Mouse (Mus musculus) CH12.LX (cell line): ENCODE results near the gene Creb5. TPM values are rescaled to one million over a fixed set of nuclear protein-coding genes. Genes with fewer than 3 reads are reported as not detected.

Experiments used
- DNase-seq: peaks from one replicate; pipeline ENCODE4 v3.0.0-alpha.2; 2013; ENCODE audit errors: extremely low read depth
- H3K27ac ChIP-seq: 2 replicates; pipeline ENCODE4 v1.5.1; 2012; ENCODE audit warnings: low read depth, mild to moderate bottlenecking, control low read depth, moderate library complexity; ENCODE audit not compliant: insufficient read depth
- H3K27me3 ChIP-seq: replicated peaks from 2 replicates; pipeline ENCODE3; 2012; ENCODE audit warnings: inconsistent platforms
- H3K36me3 ChIP-seq, 2 experiments: replicated peaks in 1 of 2; 2 replicates each; pipeline versions ENCODE3 to v1.6.1; 2012; ENCODE audit warnings: inconsistent platforms in 1 of 2, low read length in 1 of 2, mild to moderate bottlenecking in 1 of 2, mixed read lengths in 1 of 2, moderate library complexity in 1 of 2; ENCODE audit not compliant: control insufficient read depth in 1 of 2, insufficient read depth in 1 of 2
- H3K4me1 ChIP-seq, 2 experiments: 2 replicates each; pipeline ENCODE4 v1.6.1; 2012; ENCODE audit warnings: inconsistent platforms in 1 of 2, moderate library complexity in 1 of 2; ENCODE audit not compliant: insufficient read depth in 2 of 2, control insufficient read depth in 1 of 2
- H3K4me2 ChIP-seq: 2 replicates; pipeline ENCODE4 v1.6.1; 2012; ENCODE audit warnings: low read depth, mild to moderate bottlenecking, control low read depth; ENCODE audit not compliant: poor library complexity, insufficient read depth, severe bottlenecking
- H3K4me3 ChIP-seq, 3 experiments: fragments of 150-350 bp in 1 of 3; sonication (generic) in 1 of 3; replicated peaks in 1 of 3; 2 replicates each; pipeline versions ENCODE3 to v1.5.1; 2011 to 2012; ENCODE audit warnings: low read depth in 2 of 3, low read length in 2 of 3, mild to moderate bottlenecking in 2 of 3, moderate library complexity in 2 of 3, control low read depth in 1 of 3, improper control_type of control experiment in 1 of 3, inconsistent platforms in 1 of 3, mixed read lengths in 1 of 3; ENCODE audit not compliant: poor library complexity in 1 of 3
- H3K79me2 ChIP-seq: replicated peaks from 2 replicates; pipeline ENCODE4 v1.6.1; 2012; ENCODE audit warnings: mild to moderate bottlenecking, moderate library complexity; ENCODE audit not compliant: control insufficient read depth, poor library complexity, insufficient read depth, severe bottlenecking; ENCODE audit errors: extremely low read depth
- H3K9ac ChIP-seq: 2 replicates; pipeline ENCODE4 v1.6.1; 2012; ENCODE audit warnings: low read depth, mild to moderate bottlenecking, control low read depth, moderate library complexity; ENCODE audit not compliant: insufficient read depth
- H3K9me3 ChIP-seq: replicated peaks from 2 replicates; pipeline ENCODE3; 2012; ENCODE audit warnings: low read length, inconsistent platforms, mixed read lengths
- BHLHE40 ChIP-seq: IDR thresholded peaks from 2 replicates; pipeline ENCODE4 v1.6.1; 2011; ENCODE audit warnings: mild to moderate bottlenecking, low read depth, low read length, improper control_type of control experiment
- CHD2 ChIP-seq: IDR thresholded peaks from 2 replicates; pipeline ENCODE4 v1.6.1; 2011; ENCODE audit warnings: low read length, improper control_type of control experiment
- ETS1 ChIP-seq: conservative IDR thresholded peaks from 2 replicates; pipeline ENCODE4 v1.6.1; 2012; ENCODE audit warnings: low read depth, mild to moderate bottlenecking, inconsistent platforms, low read length, improper control_type of control experiment, moderate library complexity
- HCFC1 ChIP-seq: IDR thresholded peaks from 2 replicates; pipeline ENCODE4 v1.6.1; 2012; ENCODE audit warnings: low read depth, mild to moderate bottlenecking, inconsistent platforms, low read length, improper control_type of control experiment
- IRF4 ChIP-seq: IDR thresholded peaks from 2 replicates; pipeline ENCODE4 v1.6.1; 2014; ENCODE audit warnings: low read depth, mild to moderate bottlenecking, inconsistent platforms, low read length, improper control_type of control experiment
- JUND ChIP-seq: conservative IDR thresholded peaks from 2 replicates; pipeline ENCODE4 v1.6.1; 2011; ENCODE audit warnings: low read depth, low read length, improper control_type of control experiment
- KAT2A ChIP-seq: IDR thresholded peaks from 2 replicates; pipeline ENCODE4 v1.6.1; 2012; ENCODE audit warnings: low read length, improper control_type of control experiment, inconsistent platforms; ENCODE audit not compliant: insufficient replicate concordance
- MAFK ChIP-seq: IDR thresholded peaks from 2 replicates; pipeline ENCODE4 v1.6.1; 2011; ENCODE audit warnings: low read length, improper control_type of control experiment; ENCODE audit not compliant: insufficient replicate concordance
- MEF2A ChIP-seq: IDR thresholded peaks from 2 replicates; pipeline ENCODE4 v1.6.1; 2014; ENCODE audit warnings: low read depth, mild to moderate bottlenecking, inconsistent platforms, low read length, improper control_type of control experiment, borderline replicate concordance
- POLR2A ChIP-seq: IDR thresholded peaks from 2 replicates; pipeline ENCODE4 v1.6.1; 2011; ENCODE audit warnings: low read depth, mild to moderate bottlenecking, improper control_type of control experiment, low read length
- POLR2AphosphoS2 ChIP-seq: IDR thresholded peaks from 2 replicates; pipeline ENCODE4 v1.6.1; 2011; ENCODE audit warnings: low read depth, low read length, improper control_type of control experiment
- TCF12 ChIP-seq: IDR thresholded peaks from 2 replicates; pipeline ENCODE4 v1.6.1; 2014; ENCODE audit warnings: low read depth, mild to moderate bottlenecking, inconsistent platforms, low read length, improper control_type of control experiment
- USF1 ChIP-seq: IDR thresholded peaks from 2 replicates; pipeline ENCODE4 v1.6.1; 2014; ENCODE audit warnings: low read depth, mild to moderate bottlenecking, inconsistent platforms, low read length, improper control_type of control experiment
- USF2 ChIP-seq: conservative IDR thresholded peaks from 2 replicates; pipeline ENCODE4 v1.6.1; 2011; ENCODE audit warnings: low read depth, low read length, improper control_type of control experiment
- ZMIZ1 ChIP-seq: IDR thresholded peaks from 2 replicates; pipeline ENCODE4 v1.6.1; 2012; ENCODE audit warnings: low read depth, mild to moderate bottlenecking, inconsistent platforms, low read length, improper control_type of control experiment
- dilution Hi-C: fragments of 300-500 bp; cut with MboI; formaldehyde crosslinking; loops from 2 replicates; pipeline ENCODE4 v1.14.3; 2020; ENCODE audit warnings: low sequenced_read_pairs; ENCODE audit not compliant: extremely low pct_unique_long_range_greater_than_20kb, extremely low pct_ligation_motif_present
- in situ Hi-C: fragments of 300-500 bp; cut with MboI; formaldehyde crosslinking; loops from 3 replicates; pipeline ENCODE4 v1.14.3; 2019; ENCODE audit warnings: low sequenced_read_pairs, low pct_ligation_motif_present, low pct_unique_long_range_greater_than_20kb, mixed read lengths
- polyA plus RNA-seq: library from polyadenylated mRNA; unstranded; fragments of >175 nt; gene quantifications from 2 replicates; pipeline ENCODE4 v1.2.1, GENCODE M21; 2012; ENCODE audit warnings: low read depth; ENCODE audit not compliant: insufficient read length
- total RNA-seq, 2 experiments: library from RNA; depleted of rRNA; stranded (reverse); fragments of 300-350 nt in 1 of 2; fragments of >200 nt in 1 of 2; gene quantifications; 2 replicates each; pipeline ENCODE4 v1.2.3; 2012 to 2014

Creb5 gene
- total and polyA plus RNA-seq, 3 experiments = 0.68 to 2.1 (median 0.86) TPM

DNA sequence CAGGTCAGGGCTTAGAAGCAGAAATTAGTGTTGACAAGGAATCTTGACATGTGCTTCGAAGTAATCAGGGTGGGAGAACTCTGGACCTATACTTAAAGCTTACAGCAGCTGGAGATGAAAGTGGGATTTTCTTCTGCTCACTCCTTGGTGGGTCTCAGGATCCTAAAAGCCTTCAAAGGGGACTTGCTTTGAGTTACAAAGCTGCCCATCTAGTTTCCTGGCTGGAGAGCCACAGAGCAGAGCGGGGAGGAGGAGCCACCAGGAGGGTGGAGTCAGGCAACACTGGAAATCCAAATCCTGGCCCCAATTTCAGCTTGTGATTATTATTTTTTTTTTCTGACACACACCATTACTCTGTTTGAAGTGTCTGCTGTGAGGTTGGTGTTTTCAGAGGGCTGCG, 290.7 kb downstream of the Creb5 start:
- no peak for TF ChIP-seq KAT2A
- TF ChIP-seq HCFC1 = no peak
- no peak for TF ChIP-seq POLR2AphosphoS2
- TF ChIP-seq ETS1 = no peak
- no peak for TF ChIP-seq TCF12
- TF ChIP-seq JUND = no peak
- TF ChIP-seq POLR2A = no peak
- TF ChIP-seq IRF4 = no peak
- no peak for TF ChIP-seq ZMIZ1
- dilution Hi-C loops (no loop called here), in situ Hi-C loops (no loop called here)
- H3K27me3 ChIP-seq = no peaks in the 10 kb centered on the region
- H3K4me2 ChIP-seq = no peak overlapping the region
- H3K4me1 ChIP-seq = peaks cover 0 to 6% of the 10 kb centered on the region in 2 experiments; a peak in 2 of 4 replicates
- no peaks in the 10 kb centered on the region for H3K9me3 ChIP-seq
- no peak overlapping the region for H3K9ac ChIP-seq
- no peaks in the 10 kb centered on the region for H3K36me3 ChIP-seq
- H3K27ac ChIP-seq = no peak overlapping the region
- 0 out of 2 replicates have a peak, but pooled peaks cover 3% of the 10 kb centered on the region for H3K79me2 ChIP-seq
- DNase-seq = no peak
- no peak overlapping the region for H3K4me3 ChIP-seq

GRCm38 (mm10) chr6:53580346-53580745, 293.3 kb downstream of the Creb5 start:
- Histone ChIP-seq H3K27ac (no peak overlapping the region), H3K4me1 (peaks cover 4 to 11% of the 10 kb centered on the region in 2 experiments; a peak in 3 of 4 replicates), H3K9ac (no peak overlapping the region), H3K27me3 (no peaks in the 10 kb centered on the region), H3K36me3 (no peaks in the 10 kb centered on the region), H3K4me3 (no peak overlapping the region), H3K79me2 (no peaks in the 10 kb centered on the region), H3K9me3 (no peaks in the 10 kb centered on the region), H3K4me2 (no peak overlapping the region)
- TF ChIP-seq CHD2 = no peak
- TF ChIP-seq USF2 = no peak
- TF ChIP-seq USF1 = no peak
- no peak for TF ChIP-seq MEF2A
- TF ChIP-seq MAFK = no peak
- TF ChIP-seq BHLHE40 = no peak
- dilution Hi-C loops = no loop called here
- in situ Hi-C loops = no loop called here
- no peak for DNase-seq
